Mouse (Mus musculus): Measurements from ENCODE around the gene Gm853.

DNA sequence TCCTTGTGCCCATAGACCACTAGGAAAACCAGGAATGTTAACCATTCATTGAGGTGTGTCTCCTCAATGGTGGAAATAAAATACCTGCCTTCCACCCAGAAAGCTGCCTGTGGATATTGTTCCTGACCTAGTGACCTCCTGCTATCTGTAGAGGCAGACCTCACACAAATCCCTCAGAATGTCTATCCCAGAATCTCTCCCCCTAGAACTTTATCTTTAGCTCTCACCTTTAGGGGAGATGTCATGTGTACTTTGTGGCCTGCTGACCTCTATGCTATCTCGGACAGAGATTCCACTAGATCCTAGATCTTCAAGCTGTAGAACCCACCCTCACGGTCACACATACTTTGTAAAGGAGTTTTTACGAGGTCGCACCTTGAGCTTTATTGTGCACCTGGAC, 9.0 kb downstream of the Gm853 start:
- TF ChIP-seq EP300 (IDR thresholded peaks at IDR 0.05; ENCODE audit: insufficient read depth, low read depth, low read length) (no peak), POLR2A (IDR thresholded peaks at IDR 0.05; ENCODE audit: insufficient read depth, low read length) (no peak), CTCF (IDR thresholded peaks at IDR 0.05; ENCODE audit: low read depth, low read length) (no peak)
